Mouse (Mus musculus): ENCODE results near the gene Rec8.

GRCm38 (mm10) chr14:55598521-55599390 is 19.1 kb upstream of the Rec8 start:
- TF ChIP-seq MYOG (IDR thresholded peaks at IDR 0.05; ENCODE audit: control insufficient read depth in 1 of 3, insufficient read depth in 1 of 3, insufficient read length in 2 of 3, low read depth in 2 of 3) (no peak), POLR2AphosphoS2 (IDR thresholded peaks at IDR 0.05; ENCODE audit: insufficient read length, low read depth) (no peak), POLR2A (IDR thresholded peaks at IDR 0.05; ENCODE audit: insufficient read length, low read depth) (no peak), CEBPB (IDR thresholded peaks at IDR 0.05; ENCODE audit: insufficient read depth, poor library complexity, severe bottlenecking) (no peak), TCF3 (IDR thresholded peaks at IDR 0.05; ENCODE audit: insufficient read length, low read depth) (no peak), MAX (IDR thresholded peaks at IDR 0.05; ENCODE audit: low read depth) (no peak), E2F4 (IDR thresholded peaks at IDR 0.05; ENCODE audit: insufficient read depth) (no peak), TCF12 (IDR thresholded peaks at IDR 0.05; ENCODE audit: insufficient read depth, poor library complexity, severe bottlenecking) (no peak), MYOD1 (IDR thresholded peaks at IDR 0.05; ENCODE audit: control insufficient read depth in 1 of 3, insufficient read length in 2 of 3, low read depth in 2 of 3) (no peak), REST (IDR thresholded peaks at IDR 0.05; ENCODE audit: insufficient read depth, insufficient read length) (no peak), USF1 (IDR thresholded peaks at IDR 0.05; ENCODE audit: low read depth) (no peak), SRF (IDR thresholded peaks at IDR 0.05; ENCODE audit: control insufficient read depth, insufficient read length, low read depth) (no peak)
